1 mouse cellular context compared by ENCODE assay signal in genomic region chr9:107612945-107613569, GRCm38 (mm10).
TF ChIP-seq lines count a peak whose summit lies in the region.

No protein-coding gene starts in this region.

TF ChIP-seq in CH12.LX, 34 proteins besides CTCF, POLR2A, EP300 and RAD21:
- TF ChIP-seq MYC (IDR thresholded peaks at IDR 0.05; ENCODE audit: low read depth, low read length) (no peak), RCOR1 (conservative IDR thresholded peaks at IDR 0.05; ENCODE audit: low read depth, low read length) (peak; percentile 5; the same call in 1 of the 2 replicates)
